Mouse (Mus musculus): ENCODE measurements around the gene Ralbp1. TPM values are rescaled to one million over a fixed set of nuclear protein-coding genes. Genes with fewer than 3 reads are reported as not detected.

The Ralbp1 gene
- polyA plus RNA-seq, 1 experiment from 2014 or later = 51.6 TPM

DNA sequence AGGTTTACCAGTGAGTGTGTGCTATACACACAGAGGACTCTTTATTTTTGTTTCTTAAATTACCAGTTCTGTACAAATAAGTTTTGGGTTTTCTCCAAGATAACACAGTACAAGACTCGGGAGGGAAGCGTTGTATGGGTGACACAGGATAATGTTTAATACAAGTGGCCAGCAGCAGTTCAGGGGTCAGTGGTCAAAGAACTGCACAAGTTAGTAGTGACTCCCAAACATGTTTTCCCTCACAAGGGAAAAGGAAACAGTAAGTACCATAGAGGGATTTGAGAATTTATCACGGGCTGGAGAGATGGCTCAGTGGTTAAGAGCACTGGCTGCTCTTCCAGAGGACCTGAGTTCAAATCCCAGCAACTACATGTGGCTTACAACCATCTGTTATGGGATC lies 51.7 kb downstream of the Ralbp1 start:
- no peaks in the 10 kb centered on the region for H3K9me3 ChIP-seq (replicated peaks)
- DNase-seq (ENCODE audit: low spot score) = no peak
- no peaks in the 10 kb centered on the region for H3K27me3 ChIP-seq (ENCODE audit: low read depth, poor library complexity, severe bottlenecking)
- no peaks in the 10 kb centered on the region for H3K4me1 ChIP-seq
- H3K4me3 ChIP-seq = no peak overlapping the region
- peaks cover 98% of the 10 kb centered on the region for H3K36me3 ChIP-seq
- H3K27ac ChIP-seq (replicated peaks) = no peak overlapping the region
- 93% methylated on average over 3 of the region's 3 CpGs for whole genome bisulfite sequencing

DNA sequence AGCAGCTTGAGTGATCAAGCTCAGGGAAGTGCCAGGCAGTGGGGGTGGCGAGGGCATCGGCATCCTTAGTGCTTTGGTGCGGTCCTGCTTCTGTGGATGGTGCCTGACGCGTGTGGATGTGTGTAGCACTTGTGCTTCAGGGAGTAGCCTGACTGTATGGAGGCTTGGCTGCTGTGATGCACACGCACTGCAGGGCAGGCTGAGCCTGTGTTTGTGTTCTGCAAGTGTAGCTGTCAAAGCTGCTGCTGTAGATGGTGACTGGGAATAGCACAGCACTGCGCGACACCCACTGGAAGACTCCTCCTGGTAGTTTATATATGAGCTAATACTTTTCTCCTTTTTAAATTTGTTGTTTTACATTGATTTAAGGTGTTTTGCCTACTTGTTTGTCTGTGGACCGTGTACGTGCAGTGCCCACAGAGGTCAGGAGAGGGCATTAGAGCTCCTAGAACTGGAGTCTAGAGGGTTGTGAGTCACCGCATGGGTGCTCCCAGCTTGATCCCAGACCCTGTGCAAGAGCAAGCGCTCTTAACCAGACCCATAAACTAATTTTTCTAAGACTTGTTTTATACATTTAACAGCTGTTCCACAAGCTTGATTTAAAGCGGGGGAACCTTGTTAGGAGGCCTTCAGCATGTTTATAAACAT lies 55.3 kb downstream of the Ralbp1 start:
- 92% methylated on average over 13 of the region's 13 CpGs for WGBS
- no peaks in the 10 kb centered on the region for H3K9me3 ChIP-seq (replicated peaks)
- H3K4me3 ChIP-seq = no peak overlapping the region
- no peak overlapping the region for H3K27ac ChIP-seq (replicated peaks)
- H3K27me3 ChIP-seq (ENCODE audit: low read depth, poor library complexity, severe bottlenecking) = no peaks in the 10 kb centered on the region
- H3K36me3 ChIP-seq = peaks cover 89% of the 10 kb centered on the region
- DNase-seq (ENCODE audit: low spot score) = no peak
- peaks cover 7% of the 10 kb centered on the region; the same call in 1 of the 2 replicates for H3K4me1 ChIP-seq

DNA sequence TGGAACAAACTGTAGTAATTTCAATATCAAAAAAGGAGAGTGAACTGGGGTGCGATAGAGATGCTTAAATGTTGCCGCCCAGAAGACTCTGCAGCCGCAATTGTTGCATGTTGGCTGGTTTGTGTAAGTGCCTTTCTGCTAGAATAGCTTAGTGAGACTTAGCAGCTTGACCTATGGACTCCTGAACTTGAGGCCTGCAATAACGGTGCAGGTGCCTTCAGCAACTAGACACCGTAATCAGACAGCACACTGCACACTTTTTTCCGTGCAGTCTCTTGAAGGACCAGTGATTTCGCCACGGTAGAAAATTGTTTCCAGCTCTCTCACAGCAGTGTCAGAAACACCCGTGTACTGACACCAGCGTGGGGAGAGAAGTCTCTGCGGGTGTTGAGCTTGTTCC lies 56.6 kb downstream of the Ralbp1 start:
- no peak overlapping the region for H3K4me3 ChIP-seq
- H3K27me3 ChIP-seq (ENCODE audit: low read depth, poor library complexity, severe bottlenecking) = no peaks in the 10 kb centered on the region
- no peak for DNase-seq (ENCODE audit: low spot score)
- H3K9me3 ChIP-seq (replicated peaks) = no peaks in the 10 kb centered on the region
- 95% methylated on average over 11 of the region's 11 CpGs for WGBS
- peaks cover 91% of the 10 kb centered on the region for H3K36me3 ChIP-seq
- H3K4me1 ChIP-seq = peaks cover 7% of the 10 kb centered on the region; the same call in 1 of the 2 replicates
- H3K27ac ChIP-seq (replicated peaks) = no peak overlapping the region

DNA sequence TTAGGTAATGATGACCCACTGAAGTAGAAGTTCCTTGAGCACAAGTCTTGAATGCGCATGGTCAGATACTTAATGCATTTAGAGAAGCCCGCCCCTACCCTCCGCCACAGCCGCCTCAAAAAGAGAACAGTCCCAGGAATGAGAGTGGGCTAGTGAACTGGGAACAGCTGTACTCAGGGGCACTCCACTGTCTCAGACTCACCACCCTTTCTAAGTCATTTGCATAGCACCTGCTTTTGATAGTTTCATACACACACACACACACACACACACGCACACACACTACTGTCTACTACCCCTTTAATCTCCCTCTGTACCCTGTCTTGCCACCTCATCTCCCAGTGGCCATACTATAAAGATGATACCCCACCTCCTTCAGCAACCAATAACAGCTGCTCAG lies 57.7 kb downstream of the Ralbp1 start:
- no peak overlapping the region for H3K4me3 ChIP-seq
- 0 out of 2 replicates have a peak overlapping the region, but pooled peaks have one; percentile 13 for H3K27ac ChIP-seq (replicated peaks)
- H3K27me3 ChIP-seq (ENCODE audit: low read depth, poor library complexity, severe bottlenecking) = no peaks in the 10 kb centered on the region
- peaks cover 88% of the 10 kb centered on the region for H3K36me3 ChIP-seq
- no peaks in the 10 kb centered on the region for H3K9me3 ChIP-seq (replicated peaks)
- no peak for DNase-seq (ENCODE audit: low spot score)
- whole genome bisulfite sequencing = 92% methylated on average over 5 of the region's 5 CpGs
- H3K4me1 ChIP-seq = peaks cover 7% of the 10 kb centered on the region; the same call in 1 of the 2 replicates

DNA sequence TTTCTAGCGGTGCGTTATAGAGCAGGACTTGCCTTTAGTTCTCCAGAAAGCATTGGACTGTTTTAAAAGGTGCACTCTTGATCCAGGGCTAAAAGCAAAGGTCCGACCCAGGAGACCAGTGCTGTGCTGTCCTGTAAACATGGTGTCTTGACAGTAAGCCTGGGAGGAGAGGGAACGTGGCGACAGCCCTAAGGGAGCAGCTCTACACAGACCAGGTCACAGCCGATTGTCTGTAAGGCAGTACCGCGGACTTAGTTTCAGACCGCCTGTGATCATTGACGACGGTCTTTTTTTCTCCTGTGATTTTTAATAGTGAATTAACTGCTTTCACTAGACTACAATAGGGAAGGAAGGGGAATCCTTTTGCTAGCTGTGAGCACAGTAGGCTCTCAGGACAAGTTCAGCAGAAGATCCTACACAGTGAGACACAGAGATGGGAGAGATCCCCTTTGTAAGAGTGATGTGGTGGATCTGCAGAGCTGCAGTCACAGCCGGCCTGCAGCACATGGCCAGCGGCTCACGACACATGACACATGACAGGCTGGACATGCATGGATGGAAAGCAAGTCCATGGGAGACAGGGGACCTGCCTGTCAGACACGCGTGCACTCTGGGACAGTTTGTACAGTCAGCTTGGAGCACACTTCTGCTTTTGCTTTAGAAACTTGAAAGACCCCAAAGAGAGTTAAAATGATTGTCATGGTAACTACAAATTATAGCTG lies 58.3 kb downstream of the Ralbp1 start:
- Histone ChIP-seq H3K4me1 (peaks cover 7% of the 10 kb centered on the region; the same call in 1 of the 2 replicates), H3K27ac (replicated peaks) (no peak overlapping the region; the same call in 1 of the 2 replicates), H3K36me3 (peaks cover 88% of the 10 kb centered on the region), H3K27me3 (ENCODE audit: low read depth, poor library complexity, severe bottlenecking) (no peaks in the 10 kb centered on the region), H3K4me3 (no peak overlapping the region), H3K9me3 (replicated peaks) (no peaks in the 10 kb centered on the region)
- DNase-seq (ENCODE audit: low spot score) = no peak
- 77% methylated on average over 16 of the region's 16 CpGs for WGBS

DNA sequence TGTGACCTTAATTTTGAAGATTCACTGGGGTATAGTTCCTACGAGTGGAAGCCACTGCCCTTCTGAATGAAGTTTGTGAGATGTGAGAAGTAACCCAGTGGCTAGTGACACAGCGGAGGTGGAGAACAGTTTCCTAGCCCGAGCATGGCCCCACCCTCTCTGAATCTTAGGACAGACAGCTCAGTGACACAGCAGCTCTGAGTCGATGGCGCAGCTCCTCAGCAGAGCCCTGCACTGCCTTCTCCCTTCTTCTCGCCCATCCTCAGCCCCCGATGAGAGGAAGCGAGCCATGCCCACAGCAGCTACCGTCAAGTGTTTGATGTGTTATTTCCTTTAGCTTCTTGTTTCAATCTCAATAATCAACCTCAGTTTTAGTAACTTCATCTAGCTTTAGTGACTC lies 59.3 kb downstream of the Ralbp1 start:
- Histone ChIP-seq H3K4me3 (no peak overlapping the region), H3K4me1 (peaks cover 7% of the 10 kb centered on the region; the same call in 1 of the 2 replicates), H3K27ac (replicated peaks) (no peak overlapping the region), H3K27me3 (ENCODE audit: low read depth, poor library complexity, severe bottlenecking) (no peaks in the 10 kb centered on the region), H3K36me3 (peaks cover 88% of the 10 kb centered on the region), H3K9me3 (replicated peaks) (no peaks in the 10 kb centered on the region)
- DNase-seq (ENCODE audit: low spot score) = no peak
- WGBS = 81% methylated on average over 9 of the region's 9 CpGs

DNA sequence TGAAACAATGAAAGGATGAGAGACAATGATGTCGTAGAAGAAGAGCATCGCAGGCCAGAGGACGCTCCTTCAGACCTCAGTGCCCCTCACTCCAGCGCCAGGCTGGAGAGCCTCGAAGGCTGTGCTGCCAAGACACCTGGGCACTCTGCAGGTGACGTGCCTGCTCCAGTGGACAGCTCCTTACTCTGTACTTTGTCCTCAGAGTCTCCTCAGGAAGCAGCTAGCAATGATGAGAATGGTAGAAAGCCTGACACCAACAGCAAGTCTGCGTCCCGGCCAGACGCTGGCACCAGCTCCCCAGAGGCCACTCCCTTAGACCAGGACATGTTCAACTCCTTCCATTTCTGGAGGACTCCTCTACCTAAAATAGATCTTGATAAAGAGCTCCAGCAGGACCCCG lies 61.4 kb downstream of the Ralbp1 start:
- peaks cover 85% of the 10 kb centered on the region for H3K36me3 ChIP-seq
- H3K9me3 ChIP-seq (replicated peaks) = no peaks in the 10 kb centered on the region
- peaks cover 7% of the 10 kb centered on the region; the same call in 1 of the 2 replicates for H3K4me1 ChIP-seq
- H3K27me3 ChIP-seq (ENCODE audit: low read depth, poor library complexity, severe bottlenecking) = no peaks in the 10 kb centered on the region
- DNase-seq (ENCODE audit: low spot score) = no peak
- WGBS = 93% methylated on average over 10 of the region's 10 CpGs
- H3K27ac ChIP-seq (replicated peaks) = no peak overlapping the region
- H3K4me3 ChIP-seq = no peak overlapping the region

DNA sequence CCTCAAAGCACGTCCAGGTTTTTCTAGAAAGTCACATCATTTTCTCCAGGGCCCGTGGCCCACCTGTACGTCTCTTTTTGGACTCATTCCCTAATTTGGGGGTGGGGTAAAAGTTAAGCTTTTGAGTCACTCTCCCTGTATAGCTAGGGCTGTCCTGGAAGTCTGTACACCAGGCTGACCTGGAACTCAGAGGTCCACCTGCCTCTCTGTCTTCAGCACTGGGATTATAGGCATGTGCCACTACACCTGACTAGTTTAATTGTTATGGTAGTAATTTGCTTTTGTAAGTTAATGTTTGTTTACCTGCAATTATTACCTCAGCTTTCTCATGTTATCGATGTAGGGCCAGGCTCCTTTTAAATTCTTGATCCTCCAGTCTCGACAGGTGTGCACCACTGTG lies 63.2 kb downstream of the Ralbp1 start:
- H3K27ac ChIP-seq (replicated peaks) = no peak overlapping the region
- peaks cover 5% of the 10 kb centered on the region; the same call in 1 of the 2 replicates for H3K4me1 ChIP-seq
- no peaks in the 10 kb centered on the region for H3K9me3 ChIP-seq (replicated peaks)
- no peak overlapping the region for H3K4me3 ChIP-seq
- no peak for DNase-seq (ENCODE audit: low spot score)
- 95% methylated on average over 5 of the region's 5 CpGs for WGBS
- peaks cover 84% of the 10 kb centered on the region for H3K36me3 ChIP-seq
- no peaks in the 10 kb centered on the region for H3K27me3 ChIP-seq (ENCODE audit: low read depth, poor library complexity, severe bottlenecking)

DNA sequence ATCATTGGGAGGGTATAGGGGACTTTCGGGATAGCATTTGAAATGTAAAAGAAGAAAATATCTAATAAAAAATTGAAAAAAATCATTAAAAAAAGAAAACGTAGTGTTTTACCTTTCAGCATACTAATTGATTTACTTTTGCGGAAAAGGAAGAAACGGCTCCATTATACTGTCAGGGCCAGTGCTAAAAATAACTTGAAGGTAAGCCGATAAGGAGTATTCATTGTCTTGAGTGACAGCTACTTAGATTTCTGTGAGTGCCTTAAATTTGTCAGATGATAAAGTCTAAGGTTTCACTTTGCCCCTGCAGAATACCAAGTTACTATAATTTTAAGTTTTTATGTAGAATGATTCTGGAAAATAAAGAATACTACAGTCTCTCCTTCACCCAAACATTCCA lies 65.4 kb downstream of the Ralbp1 start:
- Histone ChIP-seq H3K27me3 (ENCODE audit: low read depth, poor library complexity, severe bottlenecking) (no peaks in the 10 kb centered on the region), H3K36me3 (peaks cover 93% of the 10 kb centered on the region), H3K4me1 (no peaks in the 10 kb centered on the region), H3K9me3 (replicated peaks) (no peaks in the 10 kb centered on the region), H3K4me3 (no peak overlapping the region), H3K27ac (replicated peaks) (no peak overlapping the region)
- 92% methylated on average over 5 of the region's 5 CpGs for WGBS
- no peak for DNase-seq (ENCODE audit: low spot score)

DNA sequence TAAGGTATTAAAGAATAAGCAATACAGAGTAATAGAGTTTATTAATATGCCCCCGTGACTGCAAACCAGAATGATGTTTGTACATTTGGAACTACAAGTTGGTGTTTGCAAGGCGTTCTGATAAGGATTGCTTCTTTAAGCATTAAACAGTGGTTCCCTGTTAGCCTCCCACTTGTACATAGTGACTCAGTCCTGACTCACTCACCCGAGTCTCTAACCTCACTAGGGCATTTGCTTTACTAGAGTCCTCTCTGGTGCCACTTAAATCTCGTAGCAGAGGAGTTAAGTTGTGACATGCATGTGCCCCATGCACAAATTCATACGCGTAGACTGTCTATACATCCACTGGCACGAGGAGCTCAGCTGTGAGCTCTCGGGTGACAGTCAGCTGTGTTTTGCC lies 71.8 kb downstream of the Ralbp1 start:
- Histone ChIP-seq H3K4me1 (no peaks in the 10 kb centered on the region), H3K36me3 (peaks cover 95% of the 10 kb centered on the region), H3K27me3 (ENCODE audit: low read depth, poor library complexity, severe bottlenecking) (no peaks in the 10 kb centered on the region), H3K4me3 (no peak overlapping the region), H3K9me3 (replicated peaks) (no peaks in the 10 kb centered on the region), H3K27ac (replicated peaks) (no peak overlapping the region)
- 96% methylated on average over 8 of the region's 8 CpGs for WGBS
- no peak for DNase-seq (ENCODE audit: low spot score)

DNA sequence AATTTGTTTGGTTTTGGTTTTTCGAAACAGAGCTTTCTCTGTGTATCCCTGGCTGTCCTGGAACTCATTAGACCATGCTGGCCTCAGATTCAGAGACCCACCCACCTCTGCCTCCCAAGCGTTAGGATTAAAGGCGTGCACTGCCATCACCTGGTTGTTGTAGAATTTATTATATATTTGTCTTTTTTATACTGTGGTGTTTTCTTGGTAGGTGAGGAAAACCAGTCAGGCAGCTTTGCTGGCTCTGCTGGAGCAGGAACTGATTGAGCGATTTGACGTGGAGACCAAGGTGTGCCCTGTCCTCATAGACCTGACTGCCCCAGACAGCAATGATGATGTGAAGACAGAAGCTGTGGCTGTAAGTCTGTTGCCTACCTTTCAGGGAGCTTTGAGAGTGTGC lies 74.6 kb downstream of the Ralbp1 start:
- 93% methylated on average over 5 of the region's 5 CpGs for WGBS
- Histone ChIP-seq H3K36me3 (peaks cover 72% of the 10 kb centered on the region), H3K9me3 (replicated peaks) (no peaks in the 10 kb centered on the region), H3K27me3 (ENCODE audit: low read depth, poor library complexity, severe bottlenecking) (no peaks in the 10 kb centered on the region), H3K4me3 (no peak overlapping the region), H3K27ac (replicated peaks) (no peak overlapping the region), H3K4me1 (no peaks in the 10 kb centered on the region)
- no peak for DNase-seq (ENCODE audit: low spot score)

DNA sequence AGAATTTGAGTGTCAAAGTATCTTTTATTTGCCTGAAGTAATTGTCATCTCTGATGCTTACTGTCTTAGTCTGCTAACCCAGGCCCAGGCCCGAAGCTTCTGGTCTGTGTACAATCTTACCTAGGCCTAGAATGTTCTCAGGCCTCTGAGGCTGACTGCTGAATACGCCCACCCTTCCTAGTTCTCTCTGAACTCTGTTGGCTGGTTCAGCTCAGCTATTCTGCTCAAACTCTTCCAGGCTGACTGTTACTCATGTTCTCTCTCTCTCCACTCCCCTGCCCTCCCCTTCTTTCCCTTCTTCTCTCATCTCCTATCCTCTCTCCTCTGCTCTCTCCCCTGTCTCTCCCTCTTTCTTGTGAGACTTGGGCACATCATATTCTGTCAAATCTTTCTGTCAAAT lies 79.2 kb downstream of the Ralbp1 start:
- Histone ChIP-seq H3K36me3 (peaks cover 54% of the 10 kb centered on the region), H3K27ac (replicated peaks) (no peak overlapping the region), H3K4me1 (no peaks in the 10 kb centered on the region), H3K27me3 (ENCODE audit: low read depth, poor library complexity, severe bottlenecking) (no peaks in the 10 kb centered on the region), H3K4me3 (no peak overlapping the region), H3K9me3 (replicated peaks) (no peaks in the 10 kb centered on the region)
- DNase-seq (ENCODE audit: low spot score) = no peak
- 91% methylated on average over 2 of the region's 2 CpGs for WGBS

DNA sequence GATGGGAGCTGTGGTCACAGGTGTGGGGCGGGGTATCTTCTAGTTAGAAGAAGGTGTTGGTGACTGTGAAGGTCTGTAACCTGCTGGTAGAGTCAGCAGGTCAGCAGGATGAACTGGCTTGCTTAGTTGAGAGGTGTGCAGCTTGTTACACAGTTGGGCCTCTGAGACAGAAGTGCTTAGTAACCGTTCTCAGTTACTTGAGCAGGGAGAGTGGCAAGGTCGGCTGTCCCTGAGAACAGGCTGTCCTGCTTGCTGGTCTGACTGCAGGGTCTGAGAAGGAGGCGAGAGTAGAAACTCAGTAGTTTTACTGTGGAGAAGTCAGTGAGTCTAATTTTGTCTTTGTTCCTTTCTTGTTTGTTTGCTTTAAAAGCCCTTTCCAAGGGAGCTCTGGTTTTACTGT lies 79.6 kb downstream of the Ralbp1 start:
- WGBS = 86% methylated on average over 4 of the region's 4 CpGs
- H3K9me3 ChIP-seq (replicated peaks) = no peaks in the 10 kb centered on the region
- DNase-seq (ENCODE audit: low spot score) = no peak
- no peak overlapping the region for H3K27ac ChIP-seq (replicated peaks)
- peaks cover 49% of the 10 kb centered on the region for H3K36me3 ChIP-seq
- no peak overlapping the region for H3K4me3 ChIP-seq
- H3K27me3 ChIP-seq (ENCODE audit: low read depth, poor library complexity, severe bottlenecking) = no peaks in the 10 kb centered on the region
- no peaks in the 10 kb centered on the region for H3K4me1 ChIP-seq
